Mouse (Mus musculus): ENCODE results near the gene Foxn4.

Gene Foxn4

DNA sequence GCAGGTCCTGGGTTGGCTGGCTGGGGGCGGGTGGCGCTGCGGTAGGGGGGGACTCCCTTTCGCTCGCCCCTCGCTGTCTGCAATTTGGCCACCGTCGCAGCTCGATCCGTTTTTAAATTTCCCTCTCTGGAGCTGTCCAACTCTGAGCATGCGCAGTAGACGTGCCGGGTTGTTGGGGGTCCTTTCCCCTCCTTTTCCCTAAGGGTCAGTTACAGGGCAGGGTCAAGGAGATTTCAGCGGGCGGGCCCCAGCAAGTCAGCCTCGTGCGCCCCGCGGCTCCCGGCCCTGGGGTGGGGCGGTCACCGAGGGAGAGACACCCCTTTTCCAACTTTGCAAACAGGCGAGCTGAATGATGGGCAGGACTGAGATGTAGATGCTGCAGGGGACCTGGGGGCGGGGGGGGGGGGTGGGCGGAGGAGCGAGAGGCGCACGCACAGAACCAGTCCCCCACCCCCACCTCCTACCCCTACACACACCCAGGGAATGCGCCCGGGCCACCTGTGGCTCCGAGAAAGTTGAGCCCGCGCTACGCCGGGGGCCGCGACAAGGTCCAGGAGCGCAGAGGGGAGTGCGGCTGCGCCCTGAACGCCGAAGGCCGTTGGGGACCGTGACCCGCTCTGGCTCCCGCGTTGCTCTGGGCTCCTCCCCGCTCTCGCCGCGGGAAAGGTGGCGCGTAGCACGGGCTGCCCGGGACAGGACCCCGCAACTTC, at the start of gene Foxn4:
Gene Foxn4 (minus strand): TSS at position 115 of the 710 bp plus-strand sequence.
- DNase-seq = no peak

DNA sequence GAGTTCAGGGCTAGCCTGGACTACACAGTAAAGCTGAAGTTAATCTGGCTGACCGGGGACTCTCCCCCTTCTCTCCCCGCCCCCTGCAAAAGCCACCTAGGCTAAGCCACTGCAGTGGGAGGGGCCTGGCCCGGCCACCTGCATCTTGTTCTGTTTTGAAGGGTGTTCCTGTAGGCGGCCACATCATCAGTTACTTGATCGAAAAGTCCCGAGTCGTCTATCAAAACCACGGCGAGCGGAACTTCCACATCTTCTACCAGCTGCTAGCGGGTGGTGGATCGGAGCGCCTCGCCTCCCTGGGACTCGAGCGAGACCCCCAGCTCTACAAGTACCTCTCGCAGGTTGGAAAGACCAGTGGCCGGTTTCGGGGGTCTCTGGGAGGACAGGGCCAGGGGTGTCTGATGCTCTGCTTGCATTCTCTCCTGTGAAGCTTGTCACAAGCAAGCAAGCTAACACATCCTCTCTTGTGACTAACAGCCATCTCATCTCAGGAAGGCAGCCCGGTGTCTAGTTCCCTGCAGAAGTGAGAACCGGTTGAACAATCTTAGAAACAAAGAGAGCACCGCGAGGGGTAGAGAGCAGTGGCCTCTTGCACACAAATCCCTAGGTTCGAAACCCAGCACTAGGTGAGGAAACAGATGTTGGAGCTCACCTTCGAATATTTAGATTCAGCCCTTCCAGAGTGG, 49.6 kb upstream of the Foxn4 start:
- no peak for DNase-seq

DNA sequence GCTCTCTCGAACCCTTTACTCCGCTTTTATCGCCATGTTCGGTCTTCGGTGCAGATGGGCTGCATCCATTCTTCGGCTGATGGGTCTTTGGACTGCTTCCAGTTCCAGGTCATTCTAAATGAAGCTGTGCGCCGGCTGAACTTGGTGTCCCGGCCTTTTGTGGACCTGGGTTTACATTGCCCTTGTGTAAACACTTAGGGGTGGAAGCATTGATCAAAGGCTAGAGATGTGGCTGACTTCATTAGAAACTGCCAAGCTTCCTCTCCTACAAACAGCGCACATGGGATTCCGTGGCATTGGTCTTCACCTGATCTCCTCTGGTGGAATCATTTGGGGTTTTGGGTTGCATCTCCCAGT, 36.1 kb upstream of the Foxn4 start:
- no peak for DNase-seq

DNA sequence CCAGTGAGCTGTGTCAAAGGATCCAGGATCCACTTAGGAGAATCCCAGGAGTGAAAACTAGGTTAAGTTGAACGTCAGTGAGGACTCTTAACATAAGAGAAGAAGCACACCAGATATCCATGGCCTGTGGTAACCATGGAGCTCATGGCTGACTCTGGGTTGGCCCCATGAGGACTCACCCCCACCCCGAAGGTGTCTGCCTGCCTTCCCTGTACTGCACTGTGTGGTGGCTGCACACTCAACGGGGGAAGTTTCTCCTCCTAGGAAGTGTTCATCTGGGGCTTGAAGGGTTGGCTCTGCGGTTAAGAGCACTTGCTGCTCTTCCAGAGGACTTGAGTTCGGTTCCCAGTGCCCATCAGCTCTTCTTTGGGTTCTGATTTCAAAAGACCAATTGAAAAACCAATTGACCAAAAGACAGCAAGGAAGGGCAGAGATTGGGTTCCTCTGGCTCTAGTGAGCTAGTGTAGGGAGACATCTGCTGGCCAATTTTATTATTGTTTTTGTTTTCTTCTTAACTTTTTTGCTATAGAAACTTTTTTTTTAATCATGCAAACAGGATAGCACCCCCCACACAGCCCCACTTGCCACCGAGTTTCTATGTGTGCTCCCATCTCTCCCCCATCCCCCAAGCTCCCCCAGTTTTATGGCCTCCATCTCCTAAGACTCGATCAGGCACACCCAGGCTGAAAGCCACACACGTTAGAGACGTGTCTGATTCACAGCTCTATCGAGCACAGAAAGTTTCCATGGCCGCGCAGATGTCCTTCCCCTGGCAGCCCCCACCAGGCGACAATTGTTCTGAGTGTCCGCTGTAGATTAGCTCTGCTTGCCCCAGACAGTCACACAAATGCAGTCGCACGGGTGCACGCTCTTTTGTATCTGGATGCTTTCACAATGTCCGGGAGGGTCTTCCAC, 35.4 kb upstream of the Foxn4 start:
- DNase-seq = no peak

DNA sequence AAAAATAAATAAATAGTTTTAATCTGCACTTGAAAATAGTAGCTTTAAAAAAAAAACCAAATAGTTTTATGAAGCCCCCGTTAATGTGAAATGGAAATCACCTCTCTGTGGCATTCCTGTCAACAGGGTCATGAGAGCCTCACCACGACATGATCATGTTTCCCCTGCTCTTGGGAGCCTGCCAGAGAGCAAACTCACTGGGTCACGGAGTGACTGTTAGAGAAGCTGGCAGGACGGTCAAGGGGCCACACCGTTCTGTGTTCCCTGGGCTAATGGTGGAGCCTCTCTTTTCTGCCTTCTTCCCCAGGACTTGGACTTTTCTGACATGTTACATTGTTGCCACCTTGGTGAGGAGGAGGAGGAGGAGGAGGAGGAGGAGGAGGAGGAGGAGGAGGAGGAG, 32.9 kb upstream of the Foxn4 start:
- DNase-seq = no peak

DNA sequence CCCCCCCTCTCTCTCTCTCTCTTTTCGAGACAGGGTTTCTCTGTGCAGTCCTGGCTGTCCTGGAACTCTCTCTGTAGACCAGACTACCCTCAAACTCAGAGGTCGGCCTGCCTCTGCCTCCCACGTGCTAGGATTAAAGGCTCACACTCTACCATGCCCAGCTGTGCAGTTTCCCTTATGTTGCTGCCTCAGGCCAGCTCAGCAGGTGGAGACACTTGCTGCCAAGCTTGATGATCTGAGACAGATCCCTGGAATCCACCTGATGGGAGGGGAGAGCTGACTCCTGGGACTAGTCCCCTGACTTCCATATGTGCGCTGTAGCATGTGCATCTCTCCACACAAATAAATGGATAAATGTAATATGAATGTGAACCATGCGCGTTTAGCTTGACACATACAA, 29.6 kb upstream of the Foxn4 start:
- DNase-seq = no peak

DNA sequence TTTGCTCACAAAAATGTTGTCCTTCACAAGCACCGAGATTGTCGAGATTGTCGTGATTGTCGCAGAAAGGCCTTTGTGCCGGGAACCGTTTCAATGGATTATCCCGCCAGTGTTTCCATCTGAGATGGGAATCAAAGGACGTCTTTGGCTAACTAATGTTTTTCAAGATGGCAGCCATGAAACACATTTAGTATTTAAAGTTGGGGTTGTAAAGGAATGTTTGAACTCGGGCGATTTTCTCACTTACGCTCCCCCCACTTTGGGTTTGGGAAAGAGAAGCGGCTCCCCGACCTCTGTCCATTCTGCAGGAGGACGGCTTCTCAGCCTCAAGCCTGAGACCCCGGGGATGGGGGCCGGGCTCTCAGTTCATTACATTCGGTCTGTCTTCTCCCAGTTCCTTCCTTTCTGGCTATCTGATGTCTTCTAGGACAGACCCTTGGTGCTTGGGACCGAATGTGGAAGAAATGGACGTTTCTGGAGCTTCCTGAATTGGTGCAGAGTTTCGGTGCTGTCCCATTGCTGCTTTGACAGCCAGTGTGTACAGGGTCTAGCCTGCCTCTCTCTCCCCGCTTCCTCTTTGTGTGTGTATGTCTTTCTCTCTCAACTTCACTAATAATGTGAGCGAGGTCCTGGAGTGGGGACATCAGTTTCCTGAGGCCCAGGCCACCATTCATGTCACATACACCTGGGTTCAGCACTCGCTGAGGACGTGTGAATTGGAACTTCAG, 26.4 kb upstream of the Foxn4 start:
- DNase-seq = no peak

DNA sequence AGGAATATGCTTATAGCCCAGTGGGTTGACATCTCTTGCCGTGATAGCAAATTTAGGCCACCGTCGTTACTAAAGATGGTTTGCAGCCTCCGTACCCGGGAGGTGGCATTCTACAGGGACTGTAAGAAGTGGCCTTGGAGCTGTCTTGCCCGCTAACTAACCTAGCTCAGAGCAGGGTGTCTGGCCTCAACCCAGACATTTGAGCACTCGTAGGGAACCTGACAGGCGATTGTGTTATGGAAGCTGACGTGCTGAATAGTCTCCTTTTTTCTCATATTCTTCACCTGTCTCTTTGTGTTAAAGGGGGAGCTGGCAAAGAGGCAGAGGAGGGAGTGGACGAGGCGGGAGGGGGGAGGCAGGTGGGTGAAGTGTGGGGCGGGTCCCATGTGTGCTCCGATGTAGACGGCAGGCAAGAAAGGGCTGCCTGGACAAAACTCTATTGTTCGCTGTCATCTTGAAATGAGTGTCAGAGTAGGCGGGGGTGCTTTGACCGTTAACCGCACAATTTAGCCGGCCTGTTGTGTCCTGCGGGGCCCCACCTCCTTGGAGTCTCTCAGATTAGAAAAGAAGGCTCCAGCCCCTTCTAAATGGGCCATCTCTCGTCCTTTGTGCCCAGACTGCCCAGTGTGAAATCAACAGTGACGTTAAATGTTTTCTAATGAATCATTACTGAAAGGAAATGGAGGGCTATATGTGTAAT, 25.7 kb upstream of the Foxn4 start:
- no peak for DNase-seq

DNA sequence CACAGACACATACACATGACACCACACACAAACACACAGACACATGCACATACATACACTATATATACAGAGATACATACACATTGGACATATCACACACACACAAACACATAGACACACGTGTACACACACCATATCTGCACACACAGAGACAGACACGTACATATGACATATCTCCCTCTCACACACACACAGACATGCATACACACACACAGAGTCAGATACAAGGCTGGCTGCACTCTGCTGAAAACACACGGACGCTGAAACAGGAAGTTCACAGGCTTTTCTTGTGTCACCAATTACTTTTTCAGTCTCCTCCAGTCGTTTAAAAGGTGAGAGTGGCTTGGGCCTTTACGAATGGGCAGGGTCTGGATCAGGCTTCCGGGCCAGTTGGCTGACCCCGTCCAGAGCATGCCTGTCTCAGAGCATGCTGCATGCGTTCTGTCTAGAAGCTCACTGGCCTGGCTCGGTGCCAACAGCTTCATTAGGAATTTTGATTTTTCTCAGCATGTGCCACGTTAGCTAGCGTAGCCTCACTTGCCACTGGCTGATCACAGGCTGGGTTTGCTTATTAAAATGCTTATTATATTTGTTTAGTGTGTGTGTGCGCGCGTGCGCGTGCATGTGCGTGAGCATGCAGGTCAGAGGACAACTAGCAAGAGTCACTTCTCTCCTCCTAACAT, 24.7 kb upstream of the Foxn4 start:
- DNase-seq = no peak

DNA sequence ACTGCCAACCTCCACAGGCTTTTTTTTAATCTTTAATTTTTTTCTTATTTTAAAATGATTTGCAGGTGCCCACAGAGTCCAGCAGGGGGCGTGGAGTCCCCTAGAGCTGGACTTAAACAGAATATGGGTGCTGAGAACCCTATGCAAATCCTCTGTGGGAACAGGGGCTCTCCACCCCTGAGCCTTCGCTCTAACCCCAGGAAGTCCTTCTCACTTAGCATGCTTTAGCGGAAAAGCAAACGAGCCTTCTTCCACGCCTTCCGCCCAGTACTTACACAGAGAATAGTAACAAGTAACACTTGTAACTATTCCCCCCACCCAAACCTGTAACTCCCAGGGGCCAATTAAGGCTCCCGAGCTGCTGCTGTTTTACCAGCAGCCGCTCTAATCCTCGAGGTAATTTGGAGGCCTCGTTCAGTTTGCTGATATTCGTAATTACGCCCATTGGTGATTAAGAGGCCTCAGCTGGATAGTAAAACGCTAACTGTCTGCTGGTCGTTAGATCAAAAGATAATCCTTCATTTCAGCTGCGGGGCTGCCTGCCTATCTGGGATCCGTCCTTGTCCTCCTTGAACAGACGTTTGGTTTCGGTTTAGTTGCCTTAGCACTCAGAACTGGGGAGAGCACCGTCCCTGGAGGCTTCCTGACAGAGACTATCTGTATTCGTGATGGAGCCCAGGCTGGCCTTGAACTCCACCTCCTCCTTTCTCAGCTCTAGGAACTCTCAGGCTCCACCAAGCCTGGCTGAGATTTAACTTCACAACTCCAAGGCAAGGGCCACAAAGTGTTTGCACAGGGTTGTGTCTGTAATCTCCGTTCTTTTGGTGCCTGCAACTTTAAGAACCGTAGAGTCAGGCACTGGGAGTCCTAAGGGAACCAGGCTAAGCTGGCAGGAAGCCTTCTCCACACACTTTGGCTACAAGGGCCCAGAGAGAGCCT, 23.4 kb upstream of the Foxn4 start:
- DNase-seq = no peak

DNA sequence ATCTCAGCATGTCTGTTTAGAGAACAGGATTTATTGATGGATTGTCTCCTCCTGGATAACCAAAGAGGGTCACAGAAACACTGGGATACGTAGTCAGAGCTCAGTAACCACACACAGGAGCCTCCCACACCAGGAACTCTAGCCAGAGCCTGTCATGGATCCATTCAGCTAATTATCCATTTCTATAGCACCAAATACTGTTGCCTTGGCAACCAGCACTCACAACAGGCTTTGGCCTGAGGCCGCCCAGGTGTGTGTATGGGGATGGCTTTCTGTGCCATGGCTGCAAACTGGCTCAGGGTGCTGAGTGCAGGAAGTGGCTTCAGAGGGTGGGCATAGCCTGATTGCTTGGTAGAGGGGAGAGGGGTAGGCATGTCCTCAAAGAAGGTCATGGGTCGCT, 16.4 kb upstream of the Foxn4 start:
- DNase-seq = no peak

DNA sequence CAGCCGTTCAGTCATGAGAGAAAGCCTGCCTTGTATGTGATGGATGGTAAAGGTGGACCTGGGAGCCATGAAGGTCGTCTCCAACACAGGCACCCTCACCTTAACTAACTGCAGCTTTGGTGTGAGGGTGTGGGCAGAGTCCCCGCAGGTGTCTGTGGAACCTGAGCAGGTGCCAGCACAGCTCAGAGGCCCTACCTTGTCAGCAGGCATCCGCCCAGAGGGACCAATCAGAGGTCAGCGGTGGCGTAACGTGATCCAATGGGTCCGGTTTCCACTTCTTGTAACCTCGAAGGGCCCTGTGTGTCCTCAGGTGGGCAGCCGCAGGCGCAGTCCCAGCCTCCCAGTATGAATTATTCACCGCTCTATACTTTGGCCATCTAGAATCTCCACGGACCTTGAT, 15.3 kb upstream of the Foxn4 start, which contains the start of gene Myo1h:
Gene Myo1h (plus strand): TSS at position 293 of the 400 bp plus-strand sequence.
- DNase-seq = no peak

DNA sequence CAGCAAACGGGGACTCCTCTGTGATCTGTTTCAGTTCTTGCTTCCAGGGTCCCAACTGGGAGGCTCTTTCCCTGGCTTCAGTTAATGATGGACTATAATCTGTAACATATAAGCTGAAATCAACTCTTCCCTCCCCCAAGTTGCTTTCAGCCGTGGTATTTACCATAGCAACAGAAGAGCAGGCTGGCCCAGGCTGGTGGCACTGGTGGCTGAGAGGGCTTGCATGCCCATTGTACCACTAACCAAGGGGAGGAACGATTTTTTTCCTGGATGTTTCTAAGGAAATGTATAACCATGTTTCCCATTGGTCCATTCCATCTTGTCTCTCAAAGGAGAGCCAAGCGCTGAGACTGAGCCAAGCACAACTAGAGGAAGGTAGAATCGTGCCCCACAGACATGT, 14.8 kb upstream of the Foxn4 start:
- DNase-seq = no peak

DNA sequence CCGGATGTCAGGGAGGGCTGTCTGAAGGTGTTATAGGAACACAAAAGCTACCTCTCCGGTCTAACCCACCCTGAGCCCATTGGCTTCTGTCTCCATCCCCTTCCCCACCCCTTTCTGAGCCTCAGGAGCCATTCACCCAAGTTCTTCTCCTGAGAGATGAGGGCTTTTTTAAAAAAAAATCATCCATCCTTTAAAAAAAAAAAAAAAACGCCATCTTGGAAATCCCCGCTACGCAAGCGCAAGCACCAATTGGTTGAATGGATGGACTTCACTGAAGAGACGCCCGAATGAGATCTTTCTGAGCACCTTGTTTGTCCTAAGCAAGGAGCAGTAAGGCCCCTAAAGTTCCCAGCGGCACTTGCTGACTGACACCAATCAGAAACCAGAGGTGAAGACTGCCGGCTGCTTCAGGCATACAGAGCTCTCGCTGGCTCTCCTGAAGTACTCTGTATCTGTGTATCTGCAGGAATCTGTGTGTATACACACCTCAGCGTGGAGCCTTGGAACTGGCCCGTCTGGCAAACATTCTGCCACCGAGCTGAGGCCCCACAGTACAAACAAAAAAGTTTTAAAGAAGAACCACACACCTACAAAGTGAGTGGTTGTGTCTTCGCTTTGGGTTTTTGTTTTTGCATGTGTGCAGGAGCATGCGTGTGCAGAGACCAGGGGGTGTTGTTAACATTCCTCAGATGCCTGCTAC, 13.4 kb upstream of the Foxn4 start:
- no peak for DNase-seq

DNA sequence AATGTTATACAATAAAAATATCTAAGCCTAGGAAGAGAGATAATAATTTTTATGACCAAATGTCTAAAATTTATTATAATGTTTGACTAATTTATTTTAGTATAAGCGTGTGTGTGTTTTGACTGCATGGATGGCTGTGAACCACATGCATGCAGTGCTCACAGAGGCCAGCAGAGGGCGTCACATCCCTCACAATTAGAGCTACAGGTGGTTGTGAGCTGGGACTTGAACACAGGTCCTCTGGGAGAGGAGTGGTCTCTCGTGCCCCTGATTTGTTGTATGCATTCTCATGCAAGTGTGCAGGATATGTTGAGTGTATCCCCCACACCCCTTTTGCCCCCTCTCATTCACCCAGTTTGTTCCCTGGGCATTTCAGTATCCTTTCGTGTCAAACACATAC, 12.5 kb upstream of the Foxn4 start:
- DNase-seq = no peak

DNA sequence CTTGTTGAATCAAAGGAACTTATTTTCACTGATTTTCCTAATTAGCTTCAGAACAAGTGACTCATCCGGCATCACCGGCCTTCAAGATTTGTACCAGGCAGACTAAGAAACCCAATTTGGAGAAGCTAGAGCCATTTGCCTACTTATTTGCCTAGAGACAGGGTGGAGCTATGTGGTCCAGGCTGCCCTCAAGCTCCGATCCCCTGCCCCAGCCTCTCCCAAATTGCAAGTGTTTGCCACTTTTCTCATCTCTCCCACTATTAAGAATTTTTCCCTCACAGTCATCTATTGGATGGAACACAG, 11.7 kb upstream of the Foxn4 start:
- no peak for DNase-seq

DNA sequence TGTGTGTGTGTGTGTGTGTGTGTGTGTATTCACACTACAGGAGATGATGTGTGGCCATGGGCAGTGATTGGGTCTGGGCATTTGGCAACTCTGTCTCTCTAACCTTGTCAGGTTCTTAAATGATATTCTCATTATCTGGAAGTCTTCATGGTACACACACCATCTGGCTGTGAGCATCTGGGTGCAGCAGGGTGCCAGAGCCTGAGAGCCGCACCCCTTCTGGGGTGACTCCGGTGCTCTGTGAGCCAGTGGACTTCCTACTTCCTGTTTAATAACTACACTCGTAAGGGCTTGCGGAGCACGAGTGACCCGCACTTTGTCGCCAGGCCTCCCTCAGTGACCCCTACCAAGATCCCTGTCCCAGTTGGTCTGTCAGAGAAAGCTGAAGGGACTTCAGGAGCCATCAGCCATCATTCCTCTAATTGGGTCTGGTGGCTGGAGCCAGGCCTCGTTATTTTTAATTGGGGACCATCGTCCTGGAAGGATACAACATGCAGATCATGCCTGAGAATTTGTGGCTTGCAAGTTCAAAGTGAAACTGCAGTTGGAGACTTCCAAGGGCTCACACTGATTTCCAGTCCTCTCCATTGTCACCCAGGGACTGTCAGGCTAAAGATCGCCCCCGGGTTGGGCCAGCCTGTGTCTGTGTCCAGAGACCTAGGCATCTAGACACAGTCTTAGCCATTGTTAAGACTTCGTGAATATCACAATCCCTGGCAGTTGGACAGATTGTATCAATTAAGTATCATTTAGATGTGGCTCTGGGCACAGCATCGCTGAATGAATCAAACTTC, 11.2 kb upstream of the Foxn4 start:
- no peak for DNase-seq

DNA sequence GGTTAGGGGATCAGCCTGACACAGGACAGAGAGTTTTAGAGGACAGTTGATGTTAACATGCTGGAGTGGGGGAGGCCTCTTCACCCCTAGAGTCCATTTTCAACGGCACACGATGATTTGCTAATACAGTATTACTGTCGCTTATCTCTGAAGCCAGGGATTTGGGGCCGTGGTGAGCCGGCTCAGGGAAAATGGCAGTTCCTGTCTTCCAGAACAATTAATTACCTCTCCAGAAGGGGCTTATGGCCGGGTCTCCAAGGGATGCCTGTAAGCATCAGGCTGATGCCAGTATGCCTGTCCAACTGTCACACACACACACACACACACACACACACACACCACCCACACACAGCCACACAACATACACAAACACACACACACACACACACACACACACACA, 8.7 kb upstream of the Foxn4 start:
- DNase-seq = no peak
